Mouse (Mus musculus) forebrain, embryonic 14.5 days (tissue): ENCODE data around the gene Jmy. TPM values are rescaled to one million over a fixed set of nuclear protein-coding genes. Genes with fewer than 3 reads are reported as not detected.

Source experiments
- ATAC-seq: fragments of 200-750 bp; cut with Nextera tagmentation; 2 replicates; pipeline ENCODE4 v1.8.0; 2017; ENCODE audit warnings: mild to moderate bottlenecking, moderate library complexity
- DNase-seq: peaks from one replicate; pipeline ENCODE4 v3.0.0-alpha.2; 2015; ENCODE audit warnings: low spot score
- H3K27ac ChIP-seq: fragments of 300-500 bp; sonication (generic); 2 replicates; pipeline ENCODE4 v1.5.1; 2014; ENCODE audit warnings: low read depth, mild to moderate bottlenecking, control low read depth, low read length, moderate library complexity
- H3K27me3 ChIP-seq: fragments of 300-500 bp; sonication (generic); replicated peaks from 2 replicates; pipeline ENCODE4 v1.6.1; 2014; ENCODE audit warnings: low read length, control low read depth, mixed read lengths; ENCODE audit not compliant: control insufficient read depth, insufficient read depth
- H3K36me3 ChIP-seq: fragments of 300-500 bp; sonication (generic); 2 replicates; pipeline ENCODE4 v1.6.1; 2014; ENCODE audit warnings: low read length, control low read depth; ENCODE audit not compliant: control insufficient read depth, insufficient read depth
- H3K4me1 ChIP-seq: fragments of 300-500 bp; sonication (generic); 2 replicates; pipeline ENCODE4 v1.6.1; 2014; ENCODE audit warnings: antibody characterized with exemption, low read length, control low read depth; ENCODE audit not compliant: control insufficient read depth, insufficient read depth
- H3K4me2 ChIP-seq: fragments of 300-500 bp; sonication (generic); 2 replicates; pipeline ENCODE4 v1.6.1; 2014; ENCODE audit warnings: mild to moderate bottlenecking, control low read depth, low read length
- H3K4me3 ChIP-seq: fragments of 300-500 bp; sonication (generic); 2 replicates; pipeline ENCODE4 v1.5.1; 2014; ENCODE audit warnings: low read depth, low read length, control low read depth
- H3K9ac ChIP-seq: fragments of 300-500 bp; sonication (generic); 2 replicates; pipeline ENCODE4 v1.6.1; 2014; ENCODE audit warnings: mild to moderate bottlenecking, low read length, control low read depth, moderate library complexity
- H3K9me3 ChIP-seq: fragments of 300-500 bp; sonication (generic); replicated peaks from 2 replicates; pipeline ENCODE4 v1.6.1; 2016; ENCODE audit warnings: low read length, control low read depth, mixed read lengths; ENCODE audit not compliant: control insufficient read depth
- WGBS: fragments of 180-500 bp; shearing (Covaris S2); extraction: QIAGEN DNeasy Blood & Tissue Kit; methylation state at CpG from one replicate; pipeline ENCODE4 v1.1.7; 2014; 5-methylcytosine and 5-hydroxymethylcytosine counted together
- polyA plus RNA-seq: library from polyadenylated mRNA; unstranded; fragments of >200 nt; fragmentation: Nextera tagmentation; extraction: Ambion mirVana; gene quantifications from 2 replicates; pipeline ENCODE4 v1.2.1, GENCODE M21; 2014

The Jmy gene
- polyA plus RNA-seq = 7.2 and 9.3 TPM in 2 replicates

DNA sequence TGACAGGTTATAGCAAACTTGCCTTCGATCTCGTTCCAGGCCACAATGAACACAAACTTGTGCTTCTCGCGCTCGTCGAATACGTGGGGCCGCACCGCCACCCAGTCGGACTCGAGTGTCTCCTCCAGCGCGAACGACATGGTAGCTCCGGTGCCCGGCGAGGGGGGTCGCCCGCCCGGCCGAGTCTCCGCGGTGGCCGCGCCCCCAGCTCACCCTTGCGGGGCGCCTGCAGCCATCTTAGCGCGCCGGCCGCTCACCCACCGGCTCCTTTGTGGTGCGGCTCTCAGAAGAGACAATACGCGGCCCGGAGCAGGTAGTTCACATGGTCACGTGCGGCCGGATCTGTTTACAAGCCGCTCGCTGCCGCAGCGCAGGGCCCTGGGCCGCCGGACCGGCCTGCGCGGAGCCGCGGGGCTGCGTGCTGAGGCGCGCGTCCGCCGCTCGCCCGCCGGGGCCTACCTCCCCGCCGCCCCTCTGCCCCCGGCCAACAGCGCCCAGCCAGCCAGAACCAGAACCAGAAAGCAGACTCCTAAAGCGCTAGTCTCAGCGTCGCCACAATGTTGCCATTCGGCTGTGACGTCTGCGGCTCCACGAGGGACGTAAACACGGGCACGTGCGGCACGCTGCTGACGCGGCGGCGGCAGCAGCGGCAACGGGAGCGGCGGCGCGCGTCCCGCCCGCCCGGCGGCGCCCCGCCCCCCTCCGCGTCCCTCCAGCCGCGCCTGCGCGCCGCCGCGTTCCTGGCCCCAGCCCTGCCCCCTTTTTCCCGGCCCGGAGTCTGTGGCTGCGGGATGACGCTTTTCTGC lies at the start of gene Jmy:
Jmy (minus strand) TSS at position 642 of the 806 bp plus-strand sequence.
- peak; percentile 94 for ATAC-seq
- no peaks in the 10 kb centered on the region for H3K9me3 ChIP-seq
- H3K4me1 ChIP-seq = peaks cover 21% of the 10 kb centered on the region
- peaks cover 4% of the 10 kb centered on the region; the same call in 1 of the 2 replicates for H3K36me3 ChIP-seq
- H3K27me3 ChIP-seq = no peaks in the 10 kb centered on the region
- H3K9ac ChIP-seq = peak within 1 kb of the TSS; percentile 93
- H3K4me2 ChIP-seq = peak within 1 kb of the TSS; percentile 90
- peak; percentile 95 for DNase-seq
- H3K4me3 ChIP-seq = peak within 1 kb of the TSS; percentile 97
- WGBS = under 1% methylated on average over 101 of the region's 105 CpGs
- peak within 1 kb of the TSS; percentile 95 for H3K27ac ChIP-seq

DNA sequence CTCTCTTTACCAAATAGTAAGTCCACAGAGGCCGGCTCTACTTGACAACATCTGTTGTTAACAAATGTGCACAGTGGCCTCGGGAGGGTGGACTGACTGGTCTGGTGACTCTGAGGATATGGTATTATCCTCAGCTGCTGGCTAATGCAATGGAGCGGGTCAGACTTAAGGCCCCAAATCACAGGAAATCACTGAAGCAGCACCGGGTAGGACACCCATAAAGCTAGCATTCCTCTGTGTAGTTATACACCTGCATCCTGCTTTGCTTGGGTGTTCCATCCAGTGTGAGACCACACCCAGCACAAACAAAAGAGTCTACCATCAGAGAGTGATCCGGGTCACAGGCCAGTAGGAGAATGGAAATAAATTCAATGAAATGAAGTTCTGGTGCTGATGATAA lies 48.0 kb upstream of the Jmy start:
- 91% methylated on average over 5 of the region's 5 CpGs for WGBS
- no peaks in the 10 kb centered on the region for H3K27me3 ChIP-seq
- no peak overlapping the region for H3K9ac ChIP-seq
- no peaks in the 10 kb centered on the region for H3K36me3 ChIP-seq
- H3K4me3 ChIP-seq = no peak overlapping the region
- no peaks in the 10 kb centered on the region for H3K4me1 ChIP-seq
- no peak for DNase-seq
- no peak for ATAC-seq
- no peak overlapping the region for H3K4me2 ChIP-seq
- H3K27ac ChIP-seq = no peak overlapping the region
- no peaks in the 10 kb centered on the region for H3K9me3 ChIP-seq

DNA sequence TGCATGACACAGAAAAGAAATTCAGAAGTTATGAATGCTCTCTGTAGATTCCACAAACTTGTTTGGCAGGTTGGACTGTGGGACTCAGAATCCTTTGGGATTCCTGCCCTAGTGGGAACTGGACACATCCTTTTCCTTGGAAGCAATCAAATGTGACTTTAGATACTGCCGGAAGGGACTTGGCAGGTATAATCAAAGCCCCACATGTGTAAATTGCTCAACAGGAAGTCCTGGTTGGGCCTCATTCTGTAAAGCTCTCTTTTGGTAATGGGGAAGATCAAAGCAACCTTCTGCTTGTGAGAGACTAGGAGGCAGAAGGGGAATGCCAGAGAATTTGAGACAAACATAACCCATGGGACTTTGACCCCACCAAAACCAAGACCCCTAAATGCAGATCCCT lies 46.4 kb upstream of the Jmy start:
- Histone ChIP-seq H3K27ac (no peak overlapping the region), H3K4me2 (no peak overlapping the region), H3K4me1 (no peaks in the 10 kb centered on the region), H3K9ac (no peak overlapping the region), H3K4me3 (no peak overlapping the region), H3K9me3 (no peaks in the 10 kb centered on the region), H3K36me3 (no peaks in the 10 kb centered on the region), H3K27me3 (no peaks in the 10 kb centered on the region)
- DNase-seq (no peak), ATAC-seq (no peak)
- 77% methylated on average over 1 of the region's 1 CpGs for WGBS

DNA sequence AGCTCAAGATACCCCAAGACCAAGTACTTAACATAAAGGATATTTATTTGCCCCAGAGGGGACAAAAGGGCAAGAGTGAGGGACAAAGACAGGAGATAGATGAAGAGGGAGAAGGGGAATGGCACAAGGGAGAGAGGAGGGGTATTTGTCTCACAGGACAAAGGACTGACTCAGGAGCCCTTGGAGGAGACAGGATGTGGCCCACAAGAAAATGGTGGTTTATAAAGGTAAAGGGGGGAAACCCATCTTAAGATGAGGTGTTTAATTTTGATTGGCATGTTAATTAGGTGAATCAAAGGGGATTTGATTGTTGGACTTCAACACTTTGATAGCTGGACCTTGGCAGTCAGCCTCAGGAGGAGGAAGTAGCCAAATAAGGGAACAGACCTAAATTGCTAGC lies 44.7 kb upstream of the Jmy start:
- H3K4me1 ChIP-seq = no peaks in the 10 kb centered on the region
- H3K4me2 ChIP-seq = no peak overlapping the region
- H3K4me3 ChIP-seq = no peak overlapping the region
- H3K27ac ChIP-seq = no peak overlapping the region
- H3K36me3 ChIP-seq = no peaks in the 10 kb centered on the region
- ATAC-seq = no peak
- no peak for DNase-seq
- H3K9ac ChIP-seq = no peak overlapping the region
- no peaks in the 10 kb centered on the region for H3K27me3 ChIP-seq
- no peaks in the 10 kb centered on the region for H3K9me3 ChIP-seq

DNA sequence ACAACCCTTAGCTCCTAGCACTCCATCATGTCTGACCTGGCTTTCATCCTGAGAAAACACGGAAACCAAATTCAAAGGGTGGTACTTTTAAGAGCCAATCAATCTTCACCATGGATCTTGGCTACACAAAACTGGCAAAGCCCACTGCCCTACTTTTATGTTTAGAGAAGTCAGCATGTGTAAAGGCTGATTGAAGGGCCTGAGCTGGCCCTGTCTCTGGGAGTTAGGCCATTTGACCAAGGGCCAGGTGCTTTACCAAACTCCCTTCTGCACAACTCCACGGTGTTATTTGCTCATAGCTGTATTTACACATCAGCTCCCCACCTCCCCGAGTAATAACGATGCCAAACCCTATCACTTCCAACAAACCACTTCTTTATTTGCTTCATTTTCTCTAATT lies 39.7 kb upstream of the Jmy start:
- Histone ChIP-seq H3K9ac (no peak overlapping the region), H3K27ac (no peak overlapping the region), H3K36me3 (no peaks in the 10 kb centered on the region), H3K27me3 (no peaks in the 10 kb centered on the region), H3K4me2 (no peak overlapping the region), H3K4me3 (no peak overlapping the region), H3K9me3 (no peaks in the 10 kb centered on the region), H3K4me1 (no peaks in the 10 kb centered on the region)
- no peak for ATAC-seq
- DNase-seq = no peak
- 81% methylated on average over 4 of the region's 4 CpGs for WGBS

DNA sequence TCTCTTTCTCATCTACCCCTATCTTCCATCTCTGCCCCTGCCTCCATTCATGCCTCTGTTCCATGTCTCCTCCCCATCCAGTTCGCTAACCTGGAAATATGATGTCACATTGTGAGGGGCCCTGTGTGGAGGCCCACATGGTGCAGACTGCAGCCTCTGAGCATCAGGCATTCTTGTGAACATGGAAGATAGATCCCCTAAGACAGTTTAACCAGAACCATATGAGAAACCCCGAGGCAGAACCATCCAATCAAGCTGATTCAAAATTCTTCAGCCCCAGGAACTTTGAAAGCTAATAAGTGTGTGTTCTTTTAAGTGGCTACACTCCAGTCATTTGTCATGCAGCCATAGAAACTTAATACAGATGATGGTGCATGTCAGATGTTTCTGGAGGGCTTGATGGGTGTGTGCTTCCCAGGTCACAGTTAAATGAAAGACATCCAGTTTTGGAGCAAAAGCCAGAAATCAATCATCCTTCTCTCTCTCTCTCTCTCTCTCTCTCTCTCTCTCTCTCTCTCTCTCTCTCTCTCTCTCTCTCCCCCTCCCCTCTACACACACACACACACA lies 19.2 kb upstream of the Jmy start:
- Histone ChIP-seq H3K9me3 (no peaks in the 10 kb centered on the region), H3K27me3 (no peaks in the 10 kb centered on the region), H3K36me3 (no peaks in the 10 kb centered on the region), H3K4me3 (no peak overlapping the region), H3K27ac (no peak overlapping the region), H3K4me1 (no peaks in the 10 kb centered on the region), H3K9ac (no peak overlapping the region), H3K4me2 (no peak overlapping the region)
- 72% methylated on average over 2 of the region's 2 CpGs for WGBS
- DNase-seq (no peak), ATAC-seq (no peak)

DNA sequence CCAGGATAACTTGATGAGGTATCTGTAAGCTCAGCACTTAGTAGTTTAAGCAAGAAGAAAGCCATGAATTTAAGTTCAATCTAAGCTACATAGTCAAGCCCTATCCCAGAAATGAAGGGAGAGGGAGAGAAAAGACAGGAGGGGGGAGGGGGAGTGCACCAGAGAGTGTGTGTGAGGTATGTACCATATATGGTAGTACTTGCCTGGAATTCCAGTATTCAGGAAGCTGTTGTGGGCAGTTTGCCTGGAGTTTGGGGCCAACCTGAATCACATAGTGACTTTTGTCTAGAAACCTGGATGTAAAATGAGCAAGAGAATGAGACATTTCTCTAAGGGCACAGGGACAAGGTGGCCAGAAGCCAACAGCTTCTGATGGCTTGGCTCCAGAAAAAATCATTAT lies 17.6 kb upstream of the Jmy start:
- H3K9ac ChIP-seq = no peak overlapping the region
- no peak overlapping the region for H3K27ac ChIP-seq
- H3K4me2 ChIP-seq = no peak overlapping the region
- no peaks in the 10 kb centered on the region for H3K4me1 ChIP-seq
- ATAC-seq (no peak), DNase-seq (no peak)
- no peaks in the 10 kb centered on the region for H3K27me3 ChIP-seq
- H3K4me3 ChIP-seq = no peak overlapping the region
- no peaks in the 10 kb centered on the region for H3K36me3 ChIP-seq
- H3K9me3 ChIP-seq = no peaks in the 10 kb centered on the region

DNA sequence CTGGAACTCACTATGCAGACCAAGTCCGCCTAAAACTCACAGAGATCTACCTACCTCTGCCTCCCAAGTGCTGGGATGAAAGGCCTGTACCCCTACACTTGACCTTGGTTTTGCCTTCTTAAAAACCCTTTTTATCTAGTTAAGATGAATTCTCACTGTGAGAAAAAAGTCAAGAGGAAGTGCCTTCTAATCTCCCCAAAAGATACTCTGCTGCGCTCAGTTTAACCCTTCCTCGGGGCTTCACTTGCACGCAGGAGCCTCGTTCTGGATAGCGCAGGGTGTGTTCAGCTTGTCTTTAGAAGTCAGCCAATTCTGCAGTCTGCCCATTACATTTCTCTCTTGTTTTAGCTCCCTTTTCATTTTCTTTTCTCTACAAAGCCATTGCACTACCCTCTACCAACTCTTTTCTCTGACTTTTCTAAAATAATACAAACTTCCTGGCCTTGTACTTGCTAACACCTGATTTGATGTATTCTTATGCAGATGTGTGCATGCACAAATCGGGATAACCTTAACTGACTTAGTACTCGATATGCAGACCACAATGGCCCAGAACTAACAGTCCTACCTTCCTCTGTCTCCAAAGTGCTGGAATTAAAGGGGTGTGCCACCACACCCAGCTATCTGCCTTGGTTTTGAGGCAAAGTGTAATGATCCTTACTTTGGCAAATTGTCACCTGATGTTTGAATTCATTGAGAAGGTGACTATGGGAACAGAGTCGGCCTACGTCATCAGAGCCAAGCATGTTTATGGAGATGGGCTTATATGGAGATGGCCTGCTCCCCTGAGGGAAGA lies 14.6 kb upstream of the Jmy start:
- H3K4me2 ChIP-seq = no peak overlapping the region
- 91% methylated on average over 10 of the region's 10 CpGs for WGBS
- no peaks in the 10 kb centered on the region for H3K4me1 ChIP-seq
- H3K36me3 ChIP-seq = no peaks in the 10 kb centered on the region
- ATAC-seq (no peak), DNase-seq (no peak)
- H3K27me3 ChIP-seq = no peaks in the 10 kb centered on the region
- H3K27ac ChIP-seq = no peak overlapping the region
- no peak overlapping the region for H3K9ac ChIP-seq
- no peaks in the 10 kb centered on the region for H3K9me3 ChIP-seq
- H3K4me3 ChIP-seq = no peak overlapping the region
